Mouse (Mus musculus): ENCODE data around the gene Porcn. TPM values are rescaled to one million over a fixed set of nuclear protein-coding genes. Genes with fewer than 3 reads are reported as not detected.

Gene Porcn
- total RNA-seq (2021), result 100 to 1,000 TPM in 1 of 2 experiments, 10 to 100 TPM in 1; 94.5 to 101 TPM

DNA sequence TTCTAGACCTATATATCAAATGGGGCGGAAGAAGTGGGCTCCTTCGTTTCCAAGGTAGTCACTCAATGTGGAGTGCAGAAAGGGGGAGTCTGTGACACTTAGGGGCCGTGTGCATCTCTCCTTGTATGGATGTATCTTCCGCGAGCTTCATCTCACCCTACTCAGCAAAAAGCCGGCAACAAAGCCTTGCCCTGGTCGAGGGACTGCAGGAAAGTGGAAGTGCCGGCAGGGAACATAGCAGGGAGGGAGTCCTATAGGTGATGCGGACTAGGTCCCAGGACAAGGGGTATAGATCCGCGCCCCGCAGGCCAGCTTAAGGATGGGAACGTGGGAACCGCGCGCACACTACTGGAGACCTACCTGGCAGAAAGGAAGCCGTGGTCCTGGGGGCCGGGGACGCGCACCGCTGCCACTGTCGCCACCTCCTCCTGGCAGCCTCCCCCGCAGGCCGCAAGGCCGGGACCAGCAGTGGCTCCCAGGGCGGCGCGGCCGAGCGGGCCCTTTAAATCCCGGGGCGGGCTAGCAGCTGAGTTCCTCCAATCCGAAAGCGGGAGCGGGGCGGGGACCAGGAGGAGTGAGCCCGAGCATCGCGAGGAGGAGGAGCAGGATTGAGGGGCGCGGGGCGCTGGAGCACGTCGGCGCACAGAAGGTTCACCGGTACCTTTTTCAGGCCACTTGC lies at the start of gene Porcn:
Porcn (minus strand) TSS at position 511 of the 679 bp plus-strand sequence.
- DNase-seq (ENCODE audit: extremely low spot score in 1 of 2, low spot score in 1 of 2), result peak; percentile 66 to 69

DNA sequence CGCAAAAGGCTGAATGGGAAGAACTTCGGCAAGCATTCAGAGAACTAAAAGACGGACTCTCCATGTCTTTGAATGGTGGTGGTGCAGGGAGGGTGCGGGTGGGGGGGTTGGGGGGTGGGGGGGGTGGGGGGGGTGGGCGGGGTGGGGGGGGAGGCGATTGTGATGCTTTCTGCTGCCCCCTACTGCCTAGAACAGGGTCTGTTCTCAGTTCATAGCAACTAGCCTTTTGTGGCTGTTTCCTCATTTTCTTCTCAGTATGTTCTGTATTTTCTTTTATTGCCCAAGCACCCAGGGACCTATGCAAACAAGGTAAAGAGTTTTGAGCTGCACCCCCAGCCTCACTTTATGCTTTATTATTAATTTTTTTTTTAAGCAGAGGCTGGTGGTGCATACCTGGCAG lies 49.5 kb upstream of the Porcn start:
- DNase-seq (ENCODE audit: extremely low spot score in 1 of 2, low spot score in 1 of 2), result no peak

DNA sequence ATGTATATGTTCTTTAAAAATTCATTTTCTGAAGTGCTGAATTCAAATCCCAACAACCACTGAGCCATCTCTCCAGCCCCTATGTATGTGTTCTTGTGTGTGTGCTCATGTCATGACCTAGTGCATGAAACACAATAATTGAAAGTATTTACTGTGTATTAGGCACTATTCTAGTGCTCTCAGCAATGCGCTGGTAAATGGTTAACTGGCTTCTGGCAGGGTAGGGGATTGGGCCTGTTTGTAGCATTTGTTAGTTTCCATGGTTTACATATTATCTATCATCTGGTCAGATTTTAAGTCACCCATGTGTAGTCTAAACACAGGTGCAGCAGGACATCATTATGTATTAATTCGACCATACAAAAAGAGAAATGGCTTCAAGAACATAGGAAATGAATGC lies 47.4 kb upstream of the Porcn start:
- no peak for DNase-seq (ENCODE audit: extremely low spot score in 1 of 2, low spot score in 1 of 2)

DNA sequence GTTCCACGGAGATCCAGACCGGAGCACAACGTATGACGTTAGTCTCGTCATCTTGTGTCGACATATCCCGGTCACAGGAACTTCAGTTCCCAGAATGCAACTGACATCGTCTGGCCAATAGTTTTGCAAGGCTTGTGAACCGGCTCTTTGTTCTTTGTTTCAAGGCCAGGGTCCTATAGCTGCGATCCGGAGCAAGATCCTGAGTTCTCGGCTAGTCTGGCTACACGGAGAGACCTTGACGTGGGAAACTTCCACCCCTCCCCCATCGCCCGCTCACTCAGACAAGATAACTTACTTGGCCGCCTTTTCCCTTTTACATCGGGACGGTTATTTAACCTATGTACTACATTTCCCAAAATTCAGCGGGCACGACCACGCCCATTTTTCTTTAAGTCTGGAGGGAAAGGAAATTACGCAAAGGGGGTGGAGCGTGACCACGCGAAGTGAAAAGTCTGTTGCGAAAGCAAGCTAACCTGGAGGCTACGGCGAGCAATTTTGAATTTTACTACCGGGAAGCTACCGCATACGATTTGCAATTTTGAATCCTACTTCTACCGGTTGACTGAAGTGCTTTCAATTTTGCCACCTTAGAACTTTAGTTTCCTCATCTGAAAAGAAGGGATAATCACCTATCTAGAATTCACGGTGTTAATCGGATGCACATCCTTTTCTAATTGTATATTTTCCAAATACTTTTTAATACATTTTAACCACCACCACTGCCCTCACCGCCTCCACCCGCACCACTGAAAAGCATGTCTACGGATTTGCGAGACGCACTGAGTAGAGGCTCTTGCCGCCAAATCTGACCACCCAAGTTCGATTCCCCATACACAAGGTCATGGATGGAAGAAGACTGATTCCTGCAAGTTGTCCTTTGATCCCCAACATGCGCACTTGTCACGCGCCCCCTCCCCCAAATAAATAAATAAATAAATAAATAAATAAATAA lies 46.3 kb upstream of the Porcn start, which contains the start of gene Ftsj1:
Ftsj1 (minus strand) TSS at position 73 of the 952 bp plus-strand sequence.
- DNase-seq (ENCODE audit: extremely low spot score in 1 of 2, low spot score in 1 of 2), result peak; percentile 47 to 54

DNA sequence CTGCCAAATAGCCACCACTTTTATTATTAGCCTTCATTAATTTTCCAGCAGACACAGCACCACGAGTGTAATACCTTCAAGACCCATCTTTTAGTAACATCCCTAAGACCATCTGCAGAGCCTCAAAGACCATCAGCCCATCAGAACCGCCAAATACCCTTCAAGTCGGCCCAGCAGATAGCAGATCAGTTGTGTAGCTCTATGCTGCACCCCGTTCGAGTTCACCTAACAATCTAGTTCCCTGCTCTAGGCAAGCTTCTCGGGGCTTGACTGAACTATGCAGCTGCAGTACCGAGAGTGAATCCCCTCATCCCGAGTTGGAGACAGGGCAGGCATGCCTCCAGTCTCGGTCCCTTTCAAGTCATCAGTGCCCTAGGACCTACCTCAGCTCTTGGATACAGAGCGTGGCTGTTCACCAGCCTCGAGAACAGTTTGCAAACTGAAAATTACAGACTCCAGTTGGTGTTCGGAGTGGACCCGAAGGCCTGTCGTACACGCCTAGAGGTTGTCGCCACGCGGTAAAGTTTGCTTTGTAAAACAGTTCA lies 45.5 kb upstream of the Porcn start:
- peak in 1 of 2 experiments; percentile 27 for DNase-seq (ENCODE audit: extremely low spot score in 1 of 2, low spot score in 1 of 2)

DNA sequence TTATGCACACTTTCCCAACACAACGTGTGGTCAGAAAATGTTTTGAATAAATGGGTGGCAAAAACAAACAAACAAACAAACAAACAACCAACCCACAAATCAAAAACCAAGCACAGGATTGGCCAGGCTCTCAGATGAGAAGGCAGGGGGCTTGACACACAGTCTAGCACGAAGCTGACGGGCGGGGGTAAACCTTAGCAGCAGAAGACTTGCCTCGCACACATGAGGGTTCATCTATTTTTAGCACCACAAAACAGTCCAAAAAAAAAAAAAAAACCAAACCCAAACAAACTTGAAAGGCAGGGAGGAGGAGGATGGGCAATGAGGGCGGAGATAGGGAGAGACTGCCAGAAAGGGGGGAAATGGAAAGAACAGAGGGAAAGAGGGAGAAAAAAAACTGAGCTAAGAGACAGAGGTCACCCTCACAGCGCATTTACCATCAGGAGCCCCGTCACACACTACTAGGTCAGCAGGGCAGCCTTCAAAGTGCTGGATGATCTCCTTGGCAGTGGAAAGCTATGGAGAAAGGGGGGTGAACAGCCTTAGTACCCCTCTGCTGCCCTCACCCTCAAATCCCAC lies 42.3 kb upstream of the Porcn start:
- no peak for DNase-seq (ENCODE audit: extremely low spot score in 1 of 2, low spot score in 1 of 2)

DNA sequence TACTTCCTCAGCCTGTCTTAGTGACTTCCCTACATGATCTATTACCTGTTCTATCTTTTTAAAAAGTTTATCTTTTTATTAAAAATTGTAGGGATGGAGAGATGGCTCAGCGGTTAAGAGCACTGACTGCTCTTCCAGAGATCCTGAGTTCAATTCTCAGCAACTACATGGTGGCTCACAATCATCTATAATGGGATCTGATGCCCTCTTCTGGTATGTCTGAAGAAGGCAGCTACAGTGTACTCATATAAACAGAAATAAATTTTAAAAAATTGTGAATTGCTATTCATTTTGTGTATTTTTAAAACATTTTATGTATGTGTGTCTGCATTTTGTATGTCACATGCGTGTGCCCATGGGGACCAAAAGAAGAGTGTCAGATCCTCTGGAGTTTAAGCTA lies 41.4 kb upstream of the Porcn start:
- no peak for DNase-seq (ENCODE audit: extremely low spot score in 1 of 2, low spot score in 1 of 2)

DNA sequence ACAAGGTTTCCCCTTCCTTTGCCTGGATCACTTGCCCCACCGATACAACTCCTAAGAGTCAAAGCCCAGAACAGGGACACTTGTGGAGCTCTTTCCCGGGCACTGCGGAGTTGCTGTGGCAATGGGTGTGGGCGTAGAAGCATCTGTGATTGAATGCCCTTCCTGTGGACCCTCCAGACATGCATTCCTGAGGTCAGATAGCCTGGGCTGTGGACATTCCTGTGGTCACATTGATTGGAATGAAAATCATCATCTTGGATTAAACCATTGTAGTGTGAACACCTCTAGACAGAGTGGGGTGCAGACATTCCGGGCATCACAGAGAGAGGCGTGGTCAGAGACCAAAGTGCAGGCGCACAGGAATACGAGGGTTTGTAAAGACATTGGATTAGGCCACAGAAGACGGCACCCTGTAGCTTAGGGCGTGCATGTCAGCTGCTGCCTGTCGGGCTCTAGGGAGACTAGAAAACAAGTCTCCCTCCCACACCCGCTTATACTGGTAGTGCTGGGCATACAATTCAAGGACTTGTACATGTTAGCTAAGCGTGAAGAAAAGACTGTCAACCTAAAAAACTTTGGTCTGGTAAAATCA lies 32.6 kb upstream of the Porcn start:
- no peak for DNase-seq (ENCODE audit: extremely low spot score in 1 of 2, low spot score in 1 of 2)

DNA sequence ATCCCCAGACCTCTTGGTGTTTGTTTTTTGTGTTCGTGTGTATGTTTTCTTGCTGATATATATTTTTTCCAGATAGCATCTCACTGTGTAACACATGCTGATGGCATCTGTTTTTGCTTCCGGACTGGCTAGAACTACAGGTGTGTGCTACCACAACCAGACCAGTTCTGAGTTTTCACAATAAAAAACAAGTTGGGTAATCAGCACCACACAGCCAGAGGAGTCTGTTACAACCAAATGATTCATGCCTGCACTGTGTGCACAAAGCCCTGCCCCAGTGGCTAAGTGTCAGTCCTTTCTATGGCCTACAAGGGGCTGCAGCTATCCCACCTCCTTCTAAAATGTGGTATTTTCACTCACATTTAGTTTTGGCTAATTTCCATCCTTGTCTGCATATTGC lies 30.4 kb upstream of the Porcn start:
- DNase-seq (ENCODE audit: extremely low spot score in 1 of 2, low spot score in 1 of 2), result no peak

DNA sequence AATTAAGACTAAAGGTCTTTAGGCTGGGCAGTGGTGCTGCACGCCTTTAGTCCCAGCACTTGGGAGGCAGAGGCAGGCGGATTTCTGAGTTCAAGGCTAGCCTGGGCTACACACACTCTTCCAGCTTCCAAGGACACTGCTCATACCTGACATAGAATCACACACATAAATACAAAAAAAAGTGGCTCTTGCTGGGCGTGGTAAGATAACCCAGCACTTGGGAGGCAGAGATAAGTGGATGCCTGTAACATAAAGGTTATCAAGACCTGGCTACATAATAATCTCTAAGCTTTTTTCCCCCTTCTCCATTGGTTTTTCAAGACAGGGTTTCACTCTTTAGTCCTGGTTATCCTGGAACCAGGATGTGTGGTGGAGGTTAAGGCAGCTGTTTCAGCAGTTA lies 27.3 kb upstream of the Porcn start:
- DNase-seq (ENCODE audit: extremely low spot score in 1 of 2, low spot score in 1 of 2), result no peak

DNA sequence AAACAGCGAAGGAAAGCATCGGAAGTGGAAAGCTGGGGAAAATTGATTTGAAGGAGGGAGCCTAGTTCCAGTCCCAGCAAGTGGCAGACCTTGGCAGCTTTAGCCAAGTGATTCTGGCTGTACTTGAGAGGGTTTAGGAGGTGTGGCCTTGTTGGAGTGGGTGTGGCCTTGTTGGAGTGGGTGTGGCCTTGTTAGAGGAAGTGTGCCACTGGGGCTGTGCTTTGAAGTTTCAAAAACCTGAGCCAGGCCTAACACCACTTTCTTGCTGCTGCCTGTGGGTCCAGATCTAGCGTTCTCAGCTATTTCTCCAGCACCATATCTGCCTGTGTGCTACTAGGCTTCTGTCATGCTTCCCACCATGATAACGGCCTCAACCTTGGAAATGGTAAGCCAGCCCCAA lies 23.9 kb upstream of the Porcn start:
- no peak for DNase-seq (ENCODE audit: extremely low spot score in 1 of 2, low spot score in 1 of 2)

DNA sequence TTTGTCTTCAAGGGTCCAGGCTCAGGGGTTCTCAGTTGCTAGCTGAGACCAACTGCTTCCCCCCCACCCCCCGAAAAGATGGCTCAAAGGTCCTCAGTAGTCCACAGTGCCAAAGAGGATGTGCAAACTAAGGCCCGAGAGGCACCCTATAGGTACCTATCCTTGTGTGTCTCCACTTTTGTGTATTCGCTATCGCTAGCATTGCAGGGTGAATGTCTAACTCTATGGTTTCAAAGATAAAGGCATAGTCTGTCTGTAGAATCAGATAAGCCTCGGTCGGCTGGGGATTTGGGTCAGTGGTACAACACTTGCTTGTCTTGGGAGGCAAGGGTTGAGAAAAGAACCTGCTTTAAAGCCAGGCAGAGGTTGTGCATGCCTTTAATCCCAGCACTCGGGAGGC lies 17.1 kb upstream of the Porcn start:
- DNase-seq (ENCODE audit: extremely low spot score in 1 of 2, low spot score in 1 of 2), result no peak

DNA sequence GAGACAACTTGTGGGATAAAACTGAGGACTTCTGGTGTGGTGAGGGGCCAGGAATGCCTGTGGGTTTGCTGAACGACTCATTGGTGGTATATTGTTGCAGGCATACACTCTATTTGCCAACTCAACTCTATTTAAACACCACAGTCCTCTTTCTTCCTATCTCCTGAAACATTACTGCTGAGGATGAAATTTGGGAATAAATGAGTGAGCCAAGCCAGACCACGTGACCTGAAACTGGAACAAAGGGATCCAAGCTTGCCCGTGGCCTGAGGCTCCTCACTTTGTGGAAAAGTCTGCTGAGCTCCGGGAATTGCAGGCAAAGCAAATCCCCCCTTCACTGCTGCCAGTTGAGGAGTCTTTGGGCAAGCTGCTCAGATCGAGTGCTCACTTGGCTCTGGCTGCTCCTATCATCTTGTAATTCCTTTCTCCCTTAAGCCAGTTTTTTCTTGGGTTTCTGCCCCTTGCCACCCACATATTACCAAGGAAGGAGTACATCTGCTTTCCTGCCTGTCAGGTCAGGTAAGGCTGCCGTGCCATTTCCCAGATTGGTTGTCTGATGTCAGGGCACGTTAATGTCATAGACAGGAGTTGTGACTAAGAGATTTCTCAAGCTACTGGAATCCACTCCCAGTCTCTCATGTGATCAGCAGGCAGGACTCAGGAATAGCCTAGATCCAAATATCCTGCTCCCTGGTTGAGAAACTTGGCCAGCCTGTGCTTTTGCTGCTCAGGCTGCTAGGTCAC lies 16.5 kb upstream of the Porcn start:
- no peak for DNase-seq (ENCODE audit: extremely low spot score in 1 of 2, low spot score in 1 of 2)

DNA sequence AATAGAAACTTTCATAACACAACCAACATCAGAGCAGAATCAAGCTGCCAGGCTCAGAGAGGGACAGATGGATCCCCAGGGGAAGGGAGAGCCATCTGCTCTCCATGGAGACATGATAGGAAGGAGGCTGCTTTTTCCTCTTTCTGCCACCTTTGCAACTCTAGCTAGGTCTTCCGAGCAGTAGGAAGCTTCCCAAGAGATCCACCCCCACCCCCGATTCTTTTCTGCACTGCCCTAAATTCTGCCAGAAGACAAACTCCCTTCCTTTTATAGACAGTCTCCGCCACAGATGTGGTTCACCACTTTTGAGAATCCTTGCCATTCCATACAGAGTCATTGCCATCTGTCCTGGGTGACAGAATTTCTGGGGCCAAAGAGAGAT lies 16.0 kb upstream of the Porcn start:
- peak in 1 of 2 experiments; percentile 26 for DNase-seq (ENCODE audit: extremely low spot score in 1 of 2, low spot score in 1 of 2)

DNA sequence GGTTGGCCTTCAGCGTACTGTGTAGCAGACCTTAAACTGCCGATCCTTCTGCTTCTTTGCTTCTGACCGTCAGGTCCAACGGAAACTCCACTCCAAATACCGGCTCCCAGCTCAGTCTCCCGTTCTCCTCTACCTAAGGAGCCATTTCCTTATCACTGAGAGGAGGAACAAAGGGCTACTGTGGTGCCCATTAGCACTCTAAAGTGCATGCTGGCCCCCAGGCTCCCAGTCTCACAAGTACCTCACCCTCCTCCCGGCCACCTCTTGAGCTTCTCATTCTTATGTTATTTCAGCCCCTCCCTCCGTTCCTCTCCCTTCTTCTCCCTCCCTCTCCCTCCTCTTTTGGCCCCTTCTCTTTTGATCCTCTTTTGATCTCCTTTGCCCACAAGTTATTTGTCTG lies 13.3 kb upstream of the Porcn start:
- DNase-seq (ENCODE audit: extremely low spot score in 1 of 2, low spot score in 1 of 2), result no peak

DNA sequence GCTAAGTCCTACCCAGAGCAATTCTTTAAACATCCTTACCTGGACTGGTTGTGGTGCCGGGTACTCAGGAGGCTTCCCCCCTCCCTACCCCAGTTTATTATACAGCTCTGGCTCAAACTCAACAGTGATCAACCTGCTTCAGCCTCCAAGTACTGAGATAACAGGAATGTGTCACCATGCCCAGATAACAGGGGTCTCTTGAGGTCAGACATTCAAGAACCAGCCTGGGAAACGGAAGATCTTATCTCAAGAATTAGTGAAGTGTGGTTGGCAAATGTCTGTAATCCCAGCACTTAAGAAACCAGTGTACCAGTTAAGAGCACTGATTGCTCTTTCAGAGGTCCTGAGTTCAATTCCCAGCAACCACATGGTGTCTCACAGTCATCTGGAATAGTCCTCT lies 11.8 kb upstream of the Porcn start:
- no peak for DNase-seq (ENCODE audit: extremely low spot score in 1 of 2, low spot score in 1 of 2)

DNA sequence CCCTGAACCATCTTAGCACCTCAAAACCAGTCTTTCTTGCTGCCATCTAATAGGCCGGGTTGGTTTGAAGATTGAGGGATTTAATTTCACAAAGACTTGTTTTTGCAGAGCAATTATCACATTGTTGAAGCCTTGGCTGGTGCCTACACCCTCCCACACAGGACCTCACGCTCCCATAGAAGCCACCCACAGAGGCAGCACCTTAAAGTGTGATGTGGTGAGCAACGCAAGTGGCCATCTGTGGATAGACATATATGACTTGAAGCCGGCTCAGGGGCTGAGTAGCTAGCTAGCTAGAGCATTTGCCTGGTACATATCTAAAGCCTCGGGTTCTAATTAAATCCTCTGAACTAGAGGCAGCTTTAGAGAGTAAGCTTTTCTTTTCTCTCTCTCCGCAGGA lies 11.1 kb upstream of the Porcn start:
- DNase-seq (ENCODE audit: extremely low spot score in 1 of 2, low spot score in 1 of 2), result no peak

DNA sequence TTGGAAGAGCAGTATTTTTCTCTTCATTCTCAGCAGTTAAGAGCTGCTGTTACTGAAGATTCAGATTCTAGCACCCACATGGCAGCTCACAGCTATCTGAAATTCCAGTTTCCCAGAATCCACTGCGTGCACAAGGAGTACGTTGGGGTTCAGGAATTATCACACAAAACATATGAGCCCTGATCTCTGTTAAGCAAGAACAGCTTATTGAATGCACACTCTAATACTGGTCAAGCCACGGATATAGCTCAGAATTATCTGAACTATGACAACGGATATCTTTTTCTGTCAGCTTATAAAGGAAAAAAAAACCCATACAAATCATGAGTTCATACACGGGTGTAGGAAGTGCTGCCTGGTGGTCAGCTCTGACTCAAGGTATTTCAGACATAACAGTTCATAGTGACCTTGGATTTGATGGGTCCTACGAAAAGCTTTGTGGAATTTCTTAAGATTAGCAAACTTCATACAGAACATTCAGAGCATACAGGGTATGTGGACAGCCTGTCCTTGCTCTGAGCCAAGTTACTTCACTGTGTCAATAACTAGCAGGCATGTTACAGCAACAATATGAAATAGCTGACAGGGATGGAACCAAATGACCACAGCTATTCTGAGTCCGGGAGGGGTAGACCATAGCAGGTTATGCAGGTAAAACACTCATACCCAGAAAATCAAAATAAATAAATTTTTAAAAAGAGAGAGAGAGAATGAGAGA lies 5.3 kb upstream of the Porcn start:
- DNase-seq (ENCODE audit: extremely low spot score in 1 of 2, low spot score in 1 of 2), result no peak

DNA sequence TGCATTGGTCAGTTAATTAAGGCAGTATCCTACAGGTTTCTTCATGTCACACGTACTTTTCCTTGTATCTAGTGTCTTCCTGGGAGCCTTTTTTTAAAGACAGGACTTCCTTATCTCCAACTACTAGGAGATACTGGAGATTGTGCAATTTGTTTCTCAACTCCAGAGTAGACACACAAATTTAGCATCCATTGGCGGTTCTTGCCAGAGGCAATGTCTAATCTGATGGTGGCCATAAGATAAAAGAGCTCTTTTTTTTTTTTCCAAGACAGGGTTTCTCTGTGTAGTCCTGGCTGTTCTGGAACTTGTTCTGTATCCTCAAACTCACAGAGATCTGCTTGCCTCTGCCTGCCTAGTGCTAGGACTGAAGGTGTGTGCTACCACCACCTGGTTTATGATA lies 3.4 kb upstream of the Porcn start:
- no peak for DNase-seq (ENCODE audit: extremely low spot score in 1 of 2, low spot score in 1 of 2)
